Mouse (Mus musculus) common myeloid progenitor, adult 5-6 weeks (primary cell): Measurements from ENCODE around the gene Kif22. TPM values are rescaled to one million over a fixed set of nuclear protein-coding genes. Genes with fewer than 3 reads are reported as not detected.

ENCODE experiments used
- ATAC-seq: replicated peaks from 2 replicates; pipeline ENCODE4 v1.8.0; 2016; ENCODE audit warnings: low read depth, mild to moderate bottlenecking, moderate TSS enrichment, inconsistent platforms; ENCODE audit not compliant: poor library complexity, severe bottlenecking
- total RNA-seq: library from RNA; stranded (forward); fragments of 200-1000, 187-1606 nt; gene quantifications from 2 replicates; pipeline ENCODE4 v1.2.3, GENCODE M21; 2017

Kif22 gene
- total RNA-seq, 1 experiment from 2014 or later = 81.6 TPM

DNA sequence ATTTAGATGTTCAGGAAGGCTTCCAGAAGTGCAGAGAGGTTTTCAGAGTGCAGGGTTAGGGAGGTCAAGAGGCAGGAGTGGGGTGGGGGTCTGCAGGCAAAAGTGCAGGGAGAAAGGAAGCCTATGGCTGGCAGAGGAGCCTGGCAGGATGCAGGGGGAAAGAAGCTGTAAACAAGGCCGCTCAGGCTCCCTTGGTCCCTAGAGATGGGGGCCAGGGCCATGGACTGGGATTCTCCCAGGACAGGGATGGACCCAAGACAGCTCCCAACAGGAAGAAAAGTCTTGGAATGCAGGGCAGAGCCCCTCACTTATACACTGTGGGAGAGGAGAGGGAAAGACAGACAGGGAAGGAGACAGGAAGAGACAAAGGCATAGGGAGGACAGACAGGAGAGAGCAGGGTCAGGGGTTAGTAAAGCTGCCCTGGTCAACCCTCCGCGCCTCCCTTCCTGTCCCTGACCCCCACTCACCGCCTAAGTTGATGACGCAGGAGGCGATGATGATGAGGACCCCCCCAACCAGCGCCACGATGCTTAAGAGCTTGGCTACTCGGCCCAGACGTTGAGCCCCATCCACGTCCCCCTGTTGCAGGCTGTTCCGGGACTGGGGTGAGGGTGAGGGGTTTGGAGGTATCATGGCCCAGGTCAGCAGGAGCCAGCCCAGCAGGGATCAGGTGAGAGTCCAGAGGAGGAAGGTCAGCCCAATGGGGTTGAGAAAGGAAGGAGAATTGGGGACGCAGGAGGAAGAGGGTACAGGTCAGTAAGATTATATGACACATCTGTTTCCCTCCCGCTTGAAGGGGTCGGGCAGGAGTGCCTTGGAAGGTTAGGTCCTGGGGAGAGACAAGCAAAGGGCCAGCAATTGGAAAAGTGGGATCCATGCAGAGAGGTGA, 23.6 kb downstream of the Kif22 start:
- no peak for ATAC-seq

DNA sequence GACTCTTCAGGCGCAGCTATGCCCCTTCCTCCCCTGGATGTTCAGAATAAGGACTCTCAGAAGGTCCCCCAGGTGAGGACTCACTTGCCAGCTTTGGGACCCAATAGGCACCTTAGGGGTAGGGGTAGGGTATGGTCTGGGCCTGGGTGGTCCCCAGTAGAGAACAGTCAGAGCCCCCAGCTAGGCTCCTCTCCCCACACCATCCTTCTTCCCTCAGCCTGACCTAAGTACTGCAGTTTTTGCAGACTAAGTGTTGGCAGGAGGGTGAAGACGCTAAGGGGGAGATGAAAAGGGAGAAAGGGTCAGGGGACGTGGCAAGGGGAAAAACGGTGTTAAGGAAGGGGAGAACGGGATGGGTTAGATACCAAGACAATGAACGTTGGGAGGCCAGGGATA, 24.3 kb downstream of the Kif22 start:
- no peak for ATAC-seq

DNA sequence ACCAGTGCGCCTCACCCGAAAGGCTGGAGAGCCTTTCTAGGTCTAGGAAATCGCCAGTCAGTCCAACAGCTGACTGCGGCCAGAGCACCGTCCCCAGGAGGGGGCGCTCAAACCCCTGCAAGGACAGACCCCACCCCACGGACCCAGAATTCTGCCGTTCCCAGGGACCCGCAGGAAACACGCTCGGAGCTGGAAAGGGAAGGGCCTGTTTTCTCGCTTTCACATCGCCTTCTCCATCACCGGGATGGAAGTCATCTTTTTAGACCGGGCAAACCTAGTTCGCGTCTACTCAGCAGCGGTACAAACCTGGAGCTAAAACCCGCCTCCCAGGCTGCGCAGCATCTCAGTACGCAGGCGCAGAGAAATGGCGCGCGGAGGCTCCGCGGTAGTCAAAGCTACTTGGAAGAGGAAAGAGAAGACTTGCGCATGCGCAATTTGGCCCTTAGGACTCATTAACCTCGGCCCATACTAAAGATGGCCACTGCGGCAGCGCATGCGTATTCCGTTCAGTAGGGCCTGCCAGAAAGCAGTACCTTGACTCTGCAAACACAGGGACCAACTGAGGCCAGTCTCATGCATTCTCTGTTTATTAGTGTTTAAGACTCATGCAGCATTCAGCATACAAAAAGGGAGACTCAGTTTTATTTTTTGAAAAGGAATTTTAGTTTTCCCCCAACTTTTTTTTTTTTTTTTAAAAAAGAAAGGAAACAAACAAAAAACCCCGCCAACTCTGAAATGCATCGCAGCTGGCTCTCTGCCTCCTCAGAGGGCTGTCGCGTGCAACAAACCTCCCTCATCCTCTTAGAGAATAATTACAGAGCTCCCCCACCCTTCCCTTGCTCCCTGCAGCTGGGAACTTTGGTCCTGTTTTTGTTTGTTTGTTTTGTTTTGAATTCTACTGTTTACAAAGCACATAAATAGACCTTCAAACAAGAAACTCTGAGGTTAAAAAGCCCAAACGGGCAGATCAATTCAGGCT, 25.0 kb downstream of the Kif22 start, which contains the start of gene Pagr1a:
Gene Pagr1a, minus strand, starts transcription at position 382 of the 979 bp plus-strand sequence.
- peak; percentile 68 for ATAC-seq

DNA sequence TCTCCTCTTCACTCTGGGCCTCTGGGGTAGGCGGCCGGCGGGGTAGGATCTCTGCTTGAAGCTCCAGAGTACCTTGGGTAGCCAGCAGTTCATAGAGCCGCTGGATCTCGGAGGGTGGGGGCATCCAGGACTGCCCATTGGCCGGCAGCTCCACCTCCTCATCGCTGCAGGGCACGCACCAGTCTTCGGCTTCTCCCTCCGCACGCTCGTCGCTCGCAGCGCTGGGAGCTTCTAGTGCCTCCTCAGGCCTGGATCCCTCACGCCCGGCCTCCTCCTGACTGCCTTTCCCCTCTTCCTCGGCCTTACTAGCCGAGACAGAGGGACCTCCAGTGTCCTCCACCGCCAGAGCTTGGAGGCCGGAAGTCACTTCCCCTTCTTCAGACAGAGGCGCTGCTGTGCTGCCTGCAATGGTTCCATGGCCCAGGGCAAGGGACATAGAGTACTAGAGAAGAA, 25.8 kb downstream of the Kif22 start:
- peak; percentile 49 for ATAC-seq

DNA sequence TGATC, 26.0 kb downstream of the Kif22 start, which contains the start of gene Pagr1b:
Gene Pagr1b, minus strand, starts transcription at position 4 of the 5 bp plus-strand sequence.
- ATAC-seq = no peak

DNA sequence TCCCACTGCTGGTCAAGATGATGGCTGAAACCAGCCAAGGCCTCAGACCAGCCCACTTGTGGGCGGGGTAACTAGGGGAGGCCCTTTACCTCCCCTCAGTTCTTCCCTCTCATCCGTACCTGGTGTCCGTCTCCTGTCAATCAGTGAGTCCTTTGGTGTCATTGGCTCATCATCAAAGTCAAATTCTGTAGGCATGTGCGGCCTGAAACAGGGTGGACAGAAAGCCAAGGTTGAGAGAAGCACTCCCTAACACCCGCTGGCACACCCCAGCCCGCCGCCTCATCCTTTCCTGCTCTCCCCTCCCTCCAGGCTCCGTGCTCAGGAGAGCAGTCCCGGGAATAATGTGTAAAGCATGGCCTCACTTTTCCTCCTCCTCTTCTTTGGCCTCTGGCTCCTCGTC, 26.2 kb downstream of the Kif22 start:
- ATAC-seq = no peak

DNA sequence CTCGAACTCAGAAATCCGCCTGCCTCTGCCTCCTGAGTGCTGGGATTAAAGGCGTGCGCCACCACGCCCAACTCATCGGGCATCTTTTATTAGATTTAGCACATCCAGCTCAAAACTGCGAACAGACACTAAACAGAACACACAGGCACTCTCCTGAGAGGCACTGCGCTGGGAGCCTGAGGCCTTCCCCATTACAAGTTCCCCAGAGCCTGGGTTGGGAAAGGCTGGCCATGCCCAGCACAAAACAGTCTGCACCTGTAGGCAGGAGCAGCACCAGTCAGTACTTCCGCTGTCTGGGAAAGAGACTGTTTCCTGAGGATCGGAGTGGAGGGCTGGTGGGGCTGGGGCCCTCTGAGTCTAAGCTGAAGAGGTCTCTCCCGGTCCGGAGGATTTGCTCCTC, 27.3 kb downstream of the Kif22 start:
- no peak for ATAC-seq

DNA sequence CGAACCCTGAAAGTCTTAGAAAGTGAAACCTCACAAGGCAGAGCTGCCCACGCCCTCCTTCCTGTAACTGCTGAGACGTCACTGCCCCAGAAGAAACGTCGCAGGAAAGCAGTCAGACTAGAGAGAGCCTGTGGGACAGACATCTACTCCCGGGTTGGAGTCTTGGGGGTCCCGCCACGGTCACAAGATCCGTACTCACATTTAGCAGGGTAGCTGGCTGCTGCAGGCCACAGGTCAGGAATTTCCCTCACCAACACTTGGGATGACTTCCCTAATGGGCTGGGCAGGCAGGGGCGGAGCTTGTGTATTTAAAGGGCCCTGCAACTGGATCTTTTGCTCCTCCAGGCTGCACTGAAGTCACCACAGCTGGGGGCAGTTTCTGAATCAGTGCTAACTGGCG, 28.0 kb downstream of the Kif22 start, which contains the start of gene Mvp:
Gene Mvp, minus strand, starts transcription at position 302 of the 400 bp plus-strand sequence.
- ATAC-seq = peak; percentile 30

DNA sequence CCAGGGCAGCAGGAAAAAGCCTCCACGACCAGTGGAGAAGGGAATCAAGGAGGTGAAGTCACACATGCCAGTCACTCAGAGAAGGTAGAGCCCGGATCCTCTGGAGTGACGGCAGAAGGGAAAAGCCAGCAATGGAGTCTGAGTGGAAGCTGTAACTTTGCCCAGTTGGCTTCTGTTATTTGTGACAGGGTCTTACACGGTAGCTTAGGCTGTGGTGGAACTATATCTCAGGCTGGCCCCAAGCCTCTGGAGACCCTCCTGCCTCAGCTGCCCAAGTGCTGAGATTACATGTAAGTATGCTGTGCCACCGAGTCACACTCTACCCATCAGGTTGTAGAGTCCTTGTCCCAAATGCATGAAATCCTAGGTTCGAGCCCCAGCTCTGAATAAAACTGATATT, 28.9 kb downstream of the Kif22 start:
- ATAC-seq = no peak

DNA sequence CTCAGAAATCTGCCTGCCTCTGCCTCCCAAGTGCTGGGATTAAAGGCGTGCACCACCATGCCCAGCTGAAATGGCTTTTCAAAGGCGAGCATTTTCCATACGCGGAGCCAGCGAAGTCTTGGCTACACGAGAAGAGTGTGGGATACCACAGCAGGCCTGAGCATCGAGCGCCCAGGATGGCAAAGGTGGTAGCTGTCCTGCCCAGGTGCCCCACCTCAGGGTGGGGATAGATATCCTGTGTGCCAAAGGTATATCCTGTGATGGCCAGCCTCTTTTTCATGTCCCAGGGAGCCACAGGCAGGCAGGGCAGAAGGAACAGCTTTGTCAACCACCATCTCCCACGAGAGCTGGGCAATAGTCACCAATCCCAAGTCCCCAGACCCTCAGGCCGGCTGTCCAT, 29.4 kb downstream of the Kif22 start:
- ATAC-seq = no peak

DNA sequence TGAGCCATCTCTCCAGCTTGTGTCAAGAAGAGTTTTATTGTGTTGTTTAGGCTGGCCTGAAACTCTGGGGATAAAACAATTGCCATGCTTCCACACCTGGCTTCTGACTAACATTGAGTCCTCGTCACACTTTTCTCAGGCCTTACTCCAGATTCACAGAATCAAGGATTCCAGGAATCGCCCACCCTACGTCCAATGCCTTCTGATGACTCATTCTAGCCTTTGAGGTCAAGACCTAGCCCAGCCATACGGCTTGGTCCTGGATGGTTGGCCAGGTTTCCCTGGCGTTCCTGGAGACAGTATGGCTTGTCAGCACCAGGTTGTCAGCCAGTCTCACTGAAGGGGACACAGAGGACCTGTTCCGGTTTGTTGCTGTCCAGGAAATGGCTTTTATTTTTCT, 29.9 kb downstream of the Kif22 start:
- no peak for ATAC-seq

DNA sequence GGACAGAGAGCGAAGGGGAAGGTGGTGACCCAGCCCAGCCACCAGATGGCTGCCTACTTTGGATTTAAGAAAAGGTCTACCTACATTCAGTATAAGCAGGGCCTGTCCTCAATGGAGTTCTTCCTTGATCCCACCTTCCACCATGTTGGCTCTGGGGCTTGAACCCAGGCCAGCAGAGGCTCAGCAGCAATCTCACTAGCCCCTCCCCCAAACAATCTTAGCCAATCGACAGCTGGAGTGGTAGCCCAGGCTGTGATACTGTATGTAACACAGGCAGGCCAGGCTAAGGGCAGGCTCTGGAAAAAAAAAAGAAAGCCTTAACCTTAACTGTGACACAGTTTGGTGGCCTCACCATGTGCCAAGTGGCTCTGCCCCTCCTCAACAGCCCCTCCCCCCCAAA, 30.6 kb downstream of the Kif22 start:
- no peak for ATAC-seq

DNA sequence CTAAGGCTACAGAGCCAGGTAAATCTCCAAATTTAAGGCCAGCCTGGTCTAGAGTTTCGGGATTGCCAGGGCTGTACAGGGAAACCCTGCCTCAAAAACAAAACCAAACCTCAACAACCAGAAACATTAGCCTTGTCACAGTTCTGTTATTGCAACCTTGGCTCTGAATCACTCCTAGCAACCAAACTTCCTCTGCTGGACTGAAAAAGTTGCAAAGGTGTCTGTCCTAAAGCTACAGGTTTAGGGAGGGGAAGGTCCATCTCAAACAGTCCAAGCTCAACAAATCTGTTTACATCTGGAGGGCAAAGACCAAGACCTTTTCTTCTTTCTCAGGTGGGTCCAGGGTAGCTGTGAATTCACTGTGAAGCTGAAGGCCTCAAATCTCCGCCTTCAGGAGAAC, 31.2 kb downstream of the Kif22 start:
- no peak for ATAC-seq

DNA sequence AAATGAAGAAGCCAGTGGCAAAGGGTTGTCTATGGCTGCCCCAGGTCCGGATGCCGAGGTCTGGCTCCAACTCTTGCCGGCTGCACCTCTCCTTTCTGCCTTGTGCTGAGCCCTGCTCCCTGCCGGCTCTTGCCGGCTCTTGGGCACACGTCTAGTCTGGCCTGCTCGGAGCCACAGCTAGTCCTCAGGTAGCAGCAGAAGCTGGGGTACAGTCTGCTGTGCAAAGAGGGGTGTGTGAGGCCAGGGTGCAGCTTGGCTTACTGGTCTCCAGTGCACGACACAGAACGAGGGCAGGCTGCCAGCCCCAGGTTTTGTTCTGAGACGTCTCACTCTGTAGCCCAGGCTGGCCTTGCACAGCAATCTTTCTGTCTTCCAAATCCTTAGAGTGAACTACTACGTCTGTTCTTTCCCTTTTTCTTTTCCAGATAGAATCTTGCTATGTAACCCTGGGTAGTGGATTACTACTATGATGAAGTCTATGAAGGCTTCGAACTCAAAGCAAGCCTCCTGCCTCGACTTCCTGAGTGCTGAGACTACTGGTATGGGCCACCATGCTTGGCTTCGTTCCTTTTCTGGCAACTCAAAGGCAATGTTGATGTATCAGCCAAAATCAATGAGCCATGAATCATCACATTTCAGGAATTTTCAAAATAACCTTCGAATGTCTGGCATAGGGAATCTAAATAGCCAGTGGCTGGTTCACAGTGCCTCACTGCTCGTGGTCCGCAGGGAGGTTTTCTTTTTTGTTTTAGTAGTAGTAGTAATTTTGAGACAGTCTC, 32.8 kb downstream of the Kif22 start:
- ATAC-seq = peak; percentile 9; the same call in 1 of the 2 replicates

DNA sequence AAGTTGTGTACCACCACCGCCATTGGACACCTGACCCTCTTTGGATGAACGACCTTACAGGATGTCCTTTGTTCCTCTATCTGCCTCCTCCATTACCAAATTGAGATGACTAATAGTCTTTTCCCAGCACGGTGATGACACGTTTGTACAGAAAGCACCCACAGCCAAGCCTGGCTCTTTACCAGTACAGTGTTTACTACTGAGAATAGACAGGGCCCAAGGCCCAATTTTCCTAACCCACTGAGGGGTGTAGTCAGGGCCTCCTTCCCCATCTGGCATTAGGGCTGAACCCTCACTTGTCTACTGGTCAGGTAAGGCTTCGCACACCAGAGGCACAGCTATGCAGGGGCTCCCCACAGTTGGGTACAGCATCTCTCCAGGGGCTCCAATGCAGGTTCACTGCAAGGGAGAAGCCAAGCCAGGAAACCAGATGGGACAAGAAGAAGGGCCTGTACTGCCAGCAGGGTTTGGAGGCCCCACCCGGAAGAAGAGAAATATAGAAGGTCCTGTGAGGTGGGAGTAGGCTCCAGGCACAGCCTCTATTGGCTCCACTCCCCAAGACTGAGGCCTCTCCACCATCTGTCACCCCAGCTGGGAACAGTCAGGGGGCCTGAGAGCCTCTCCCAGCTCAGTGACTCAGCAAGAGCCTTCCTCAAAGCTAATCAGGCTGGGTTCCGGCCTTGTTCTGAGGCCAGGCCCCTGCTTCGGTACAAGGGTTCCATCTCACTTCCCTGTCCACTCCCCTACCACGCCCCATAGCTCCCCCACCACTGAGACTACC, 33.8 kb downstream of the Kif22 start:
- peak; percentile 95 for ATAC-seq

DNA sequence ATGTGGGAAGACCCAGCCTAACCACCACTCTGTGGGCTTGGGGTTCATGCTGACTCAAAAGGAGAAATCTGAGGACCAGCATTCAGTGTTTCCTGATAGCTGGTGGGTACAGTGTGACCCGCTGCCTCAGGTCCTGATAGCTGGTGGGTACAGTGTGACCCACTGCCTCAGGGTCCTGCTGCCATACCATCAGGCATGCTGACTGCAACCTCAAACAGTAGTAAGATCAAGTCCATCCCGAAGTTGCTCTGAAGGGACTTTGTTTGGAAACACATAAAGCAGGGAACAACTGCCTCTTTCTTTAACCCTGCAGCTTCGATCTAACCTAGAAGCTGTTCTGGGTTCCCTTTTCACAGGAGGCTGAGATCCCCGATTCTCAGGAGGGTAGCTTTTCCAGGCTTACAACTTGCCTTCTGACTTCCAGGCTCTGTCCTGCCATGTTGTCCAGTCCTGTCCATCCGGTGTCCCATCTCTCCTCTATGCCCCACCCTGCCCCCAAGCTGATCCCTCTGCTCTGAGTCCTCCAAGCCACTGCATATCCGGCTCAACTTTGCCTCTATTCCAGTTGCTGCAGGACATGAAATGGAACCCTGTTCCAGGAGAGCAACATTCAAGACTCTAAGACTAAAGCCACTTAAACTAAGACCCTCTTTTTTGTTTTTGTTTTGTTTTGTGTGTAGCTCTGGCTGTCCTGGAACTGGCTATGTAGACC, 34.8 kb downstream of the Kif22 start:
- ATAC-seq = no peak

DNA sequence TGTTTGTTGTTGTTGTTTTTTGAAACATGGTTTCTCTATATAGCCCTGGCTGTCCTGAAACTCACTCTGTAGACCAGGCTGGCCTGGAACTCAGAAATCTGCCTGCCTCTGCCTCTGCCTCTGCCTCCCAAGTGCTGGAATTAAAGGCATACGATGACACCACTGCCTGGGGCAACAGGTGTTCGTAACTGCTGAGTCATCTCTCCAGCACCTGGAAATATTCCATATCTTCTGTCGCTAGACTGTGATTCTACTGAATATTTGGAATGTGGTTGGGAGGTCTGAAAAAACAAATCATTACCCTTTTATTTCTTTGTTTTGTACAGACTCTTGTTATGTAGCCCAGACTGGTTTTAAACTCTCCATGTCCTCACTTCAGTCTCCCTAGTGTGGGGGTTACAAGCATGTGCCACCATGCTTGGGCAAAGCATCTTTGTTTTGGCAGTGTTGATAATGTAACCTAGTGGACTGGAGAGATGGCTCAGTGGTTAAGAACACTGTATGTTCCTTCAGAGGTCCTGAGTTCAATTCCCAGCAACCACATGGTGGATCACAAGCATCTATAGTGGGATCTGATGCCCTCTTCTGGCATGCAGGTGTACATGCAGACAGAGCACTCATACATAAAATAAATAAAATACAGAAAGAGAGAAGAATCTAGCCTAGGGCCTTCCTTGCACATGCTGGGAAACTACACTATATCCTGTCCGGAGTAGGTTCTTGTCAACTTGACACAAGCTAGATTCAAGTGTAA, 38.0 kb downstream of the Kif22 start:
- no peak for ATAC-seq

DNA sequence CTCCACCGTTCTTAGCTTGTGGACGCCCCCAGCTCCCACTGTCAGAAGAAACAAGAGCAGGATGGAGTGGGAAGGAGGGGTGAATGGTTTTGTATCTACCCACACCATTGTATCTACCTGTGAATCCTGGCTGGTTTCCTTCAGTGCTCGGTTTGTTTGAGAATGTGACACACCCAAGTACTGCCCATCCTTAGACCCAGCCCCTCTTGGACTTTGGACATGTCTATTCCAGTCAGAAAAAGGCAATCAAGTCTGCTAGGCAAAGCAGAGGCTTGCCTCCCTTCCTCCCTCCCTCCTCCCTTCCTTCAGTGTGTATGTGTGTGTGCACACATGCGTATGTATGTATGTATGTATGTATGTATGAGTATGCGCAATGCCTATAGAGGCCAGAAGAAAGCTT, 38.7 kb downstream of the Kif22 start:
- ATAC-seq = no peak

DNA sequence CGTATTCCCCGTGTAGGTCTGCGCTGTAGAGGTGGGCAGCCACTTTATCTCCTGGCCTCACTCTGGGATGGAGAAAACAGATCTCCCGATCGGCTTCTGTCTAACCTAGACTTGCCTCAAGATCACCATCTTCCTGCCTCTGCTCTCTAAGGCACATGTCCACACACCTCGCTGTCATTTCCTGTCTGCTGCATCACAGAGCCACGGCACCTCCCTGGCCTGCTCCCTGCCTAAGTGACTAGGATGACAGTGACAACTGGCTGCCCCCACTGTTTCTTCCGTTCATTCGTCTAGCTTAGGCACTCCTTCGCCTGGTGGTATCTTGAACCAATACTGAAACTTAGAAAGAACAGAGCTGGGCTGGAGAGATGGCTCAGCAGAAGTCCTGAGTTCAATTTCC, 42.7 kb downstream of the Kif22 start:
- no peak for ATAC-seq
